Comparison of ENCODE assay signal across 25 mouse cellular contexts in genomic region chr4:122932239-122932978, GRCm38 (mm10). TPM values are rescaled to one million over a fixed set of nuclear protein-coding genes. Genes with fewer than 3 reads are reported as not detected.
DNase-seq lines count a peak whose midpoint lies in the region; ATAC-seq and TF ChIP-seq lines count a peak whose summit lies in the region.
"Had no signal": no experiment of that assay in that cellular context is flagged by ENCODE, and none has a peak within 500 bp of the region (broad histone marks: within the 10 kb centered on the region; RNA-seq: fewer than 3 reads in every experiment).

No protein-coding gene starts in this region.

- peak overlapping the region; percentile 99 for H3K27ac ChIP-seq in CH12.LX (ENCODE audit: insufficient read depth, low read depth)
- H3K27ac ChIP-seq: forebrain, embryonic 13.5 days; gastrocnemius, adult 2 months; hindbrain, postnatal 0 days; kidney, embryonic 15.5 days; limb, embryonic 13.5 days; liver, embryonic 12.5 days; midbrain, embryonic 10.5 days had no signal

- peaks cover 0 to 7% of the 10 kb centered on the region in 2 experiments for H3K36me3 ChIP-seq in CH12.LX (replicated peaks in 1 of 2; ENCODE audit: control insufficient read depth in 1 of 2, insufficient read depth in 1 of 2, low read length in 1 of 2)
- H3K36me3 ChIP-seq: kidney, embryonic 15.5 days; limb, embryonic 13.5 days; liver, embryonic 12.5 days; midbrain, embryonic 10.5 days had no signal

- H3K9ac ChIP-seq in CH12.LX (ENCODE audit: insufficient read depth, low read depth), result peak overlapping the region; percentile 92
- H3K9ac ChIP-seq: forebrain, embryonic 13.5 days; kidney, embryonic 15.5 days; limb, embryonic 13.5 days; liver, embryonic 12.5 days had no signal

- no peak for TF ChIP-seq RAD21 in CH12.LX (IDR thresholded peaks at IDR 0.05; ENCODE audit: low read depth, low read length)

- TF ChIP-seq CTCF in CH12.LX (conservative IDR thresholded peaks at IDR 0.05 in 1 of 2, IDR thresholded peaks at IDR 0.05 in 1 of 2; ENCODE audit: low read depth in 2 of 2, low read length in 2 of 2), result peak in 1 of 2 experiments; percentile 35; a peak in 1 of 4 replicates

- peaks cover 8 to 43% of the 10 kb centered on the region in 2 experiments for H3K4me1 ChIP-seq in CH12.LX (ENCODE audit: control insufficient read depth in 1 of 2, insufficient read depth in 2 of 2)
- H3K4me1 ChIP-seq: forebrain, embryonic 13.5 days; limb, embryonic 13.5 days; midbrain, embryonic 10.5 days had no signal

- peak; percentile 46 for ATAC-seq in inflammation-experienced regulatory T-cells, adult 6 months
- ATAC-seq: forebrain, embryonic 13.5 days; hindbrain, postnatal 0 days; liver, embryonic 12.5 days had no signal

- no peaks in the 10 kb centered on the region for H3K9me3 ChIP-seq in CH12.LX (replicated peaks; ENCODE audit: low read length)
- H3K9me3 ChIP-seq: forebrain, embryonic 13.5 days; kidney, embryonic 15.5 days; limb, embryonic 13.5 days; liver, embryonic 12.5 days; midbrain, embryonic 10.5 days had no signal

- in situ Hi-C loops in CH12.LX (cut with MboI; ENCODE audit: low pct_ligation_motif_present, low pct_unique_long_range_greater_than_20kb, low sequenced_read_pairs), result no loop called here

- peak; percentile 95 for TF ChIP-seq EP300 in CH12.LX (IDR thresholded peaks at IDR 0.05; ENCODE audit: low read length)

- DNase-seq in thymus, postnatal 0 days (ENCODE audit: low spot score), result peak; percentile 66
- no peak for DNase-seq in thymus, postnatal 36 days
- peak; percentile 87 for DNase-seq in CH12.LX (ENCODE audit: extremely low read depth)
- DNase-seq in thymus, postnatal 4 days, result peak; percentile 50
- no peak for DNase-seq in lung, postnatal 14 days
- DNase-seq in cerebellum, adult 18-20 months, result no peak
- DNase-seq: adrenal gland, postnatal 14 days; cerebellum, adult 8-10 months; cerebellum, postnatal 36 days; embryo, embryonic 11 days; gastrocnemius, adult 2 months; heart, postnatal 14 days; kidney, adult 11 months; kidney, postnatal 36 days; layer of hippocampus, postnatal 36 days; lung, adult 2 months; lung, postnatal 4 days had no signal

- peak overlapping the region; percentile 57 to 61 (median 58) for H3K4me3 ChIP-seq in CH12.LX (replicated peaks in 1 of 3; ENCODE audit: low read depth in 2 of 3, low read length in 2 of 3, poor library complexity in 1 of 3)
- H3K4me3 ChIP-seq: forebrain, embryonic 13.5 days; gastrocnemius, adult 2 months; kidney, embryonic 15.5 days; limb, embryonic 13.5 days; liver, embryonic 12.5 days; midbrain, embryonic 10.5 days had no signal

- H3K79me2 ChIP-seq in CH12.LX (replicated peaks; ENCODE audit: control insufficient read depth, extremely low read depth, insufficient read depth, poor library complexity, severe bottlenecking), result no peaks in the 10 kb centered on the region; the same call in 1 of the 2 replicates

- peak overlapping the region; percentile 95 for H3K4me2 ChIP-seq in CH12.LX (ENCODE audit: insufficient read depth, low read depth, poor library complexity, severe bottlenecking)
- H3K4me2 ChIP-seq: forebrain, embryonic 13.5 days; heart, embryonic 11.5 days; kidney, embryonic 15.5 days; limb, embryonic 13.5 days; liver, embryonic 12.5 days had no signal

- TF ChIP-seq POLR2A in CH12.LX (IDR thresholded peaks at IDR 0.05; ENCODE audit: low read depth, low read length), result peak; percentile 68

- dilution Hi-C loops in CH12.LX (cut with MboI; ENCODE audit: extremely low pct_ligation_motif_present, extremely low pct_unique_long_range_greater_than_20kb, low sequenced_read_pairs), result no loop called here

- no peaks in the 10 kb centered on the region for H3K27me3 ChIP-seq in CH12.LX (replicated peaks)
- H3K27me3 ChIP-seq: forebrain, embryonic 13.5 days; kidney, embryonic 15.5 days; limb, embryonic 13.5 days; liver, embryonic 12.5 days had no signal

TF ChIP-seq in CH12.LX, 34 proteins besides CTCF, POLR2A, EP300 and RAD21:
- TF ChIP-seq BHLHE40 (IDR thresholded peaks at IDR 0.05; ENCODE audit: low read depth, low read length) (no peak), TBP (conservative IDR thresholded peaks at IDR 0.05; ENCODE audit: low read depth, low read length) (peak; percentile 79), USF1 (IDR thresholded peaks at IDR 0.05; ENCODE audit: low read depth, low read length) (no peak), KAT2A (IDR thresholded peaks at IDR 0.05; ENCODE audit: insufficient replicate concordance, low read length) (no peak), NRF1 (IDR thresholded peaks at IDR 0.05; ENCODE audit: low read depth, low read length) (no peak), IRF4 (IDR thresholded peaks at IDR 0.05; ENCODE audit: low read depth, low read length) (peak; percentile 92), MYC (IDR thresholded peaks at IDR 0.05; ENCODE audit: low read depth, low read length) (0 out of 2 replicates have a peak, but pooled peaks have one; percentile 31), NELFE (IDR thresholded peaks at IDR 0.05; ENCODE audit: low read depth, low read length) (peak; percentile 75; the same call in 1 of the 2 replicates), MXI1 (IDR thresholded peaks at IDR 0.05; ENCODE audit: low read depth, low read length) (no peak), CHD1 (IDR thresholded peaks at IDR 0.05; ENCODE audit: low read depth, low read length) (peak; percentile 29), PAX5 (IDR thresholded peaks at IDR 0.05; ENCODE audit: low read length) (no peak), UBTF (IDR thresholded peaks at IDR 0.05; ENCODE audit: low read depth, low read length) (no peak), ZC3H11A (IDR thresholded peaks at IDR 0.05; ENCODE audit: low read depth, low read length) (no peak), HCFC1 (IDR thresholded peaks at IDR 0.05; ENCODE audit: low read depth, low read length) (peak; percentile 66), MAZ (IDR thresholded peaks at IDR 0.05; ENCODE audit: low read depth, low read length) (no peak), JUN (IDR thresholded peaks at IDR 0.05; ENCODE audit: insufficient read depth, low read depth, low read length) (peak; percentile 88), POLR2AphosphoS2 (IDR thresholded peaks at IDR 0.05; ENCODE audit: low read depth, low read length) (peak; percentile 67; the same call in 1 of the 2 replicates), RCOR1 (conservative IDR thresholded peaks at IDR 0.05; ENCODE audit: low read depth, low read length) (peak; percentile 76; the same call in 1 of the 2 replicates), ZKSCAN1 (IDR thresholded peaks at IDR 0.05; ENCODE audit: borderline replicate concordance, low read depth, low read length) (no peak), MAX (IDR thresholded peaks at IDR 0.05; ENCODE audit: low read length) (no peak; the same call in 1 of the 2 replicates), E2F4 (IDR thresholded peaks at IDR 0.05; ENCODE audit: insufficient replicate concordance, low read depth, low read length) (no peak), SMC3 (IDR thresholded peaks at IDR 0.05; ENCODE audit: low read depth, low read length) (no peak), TCF12 (IDR thresholded peaks at IDR 0.05; ENCODE audit: low read depth, low read length) (peak; percentile 97), MEF2A (IDR thresholded peaks at IDR 0.05; ENCODE audit: borderline replicate concordance, low read depth, low read length) (peak; percentile 65; the same call in 1 of the 2 replicates), JUND (conservative IDR thresholded peaks at IDR 0.05; ENCODE audit: low read depth, low read length) (peak; percentile 88), ZMIZ1 (IDR thresholded peaks at IDR 0.05; ENCODE audit: low read depth, low read length) (no peak), ZNF384 (IDR thresholded peaks at IDR 0.05; ENCODE audit: low read depth, low read length) (no peak), MAFK (IDR thresholded peaks at IDR 0.05; ENCODE audit: insufficient replicate concordance, low read length) (0 out of 2 replicates have a peak, but pooled peaks have one; percentile 18), ETS1 (conservative IDR thresholded peaks at IDR 0.05; ENCODE audit: low read depth, low read length) (peak; percentile 74), ELF1 (IDR thresholded peaks at IDR 0.05; ENCODE audit: low read depth, low read length) (peak; percentile 58; the same call in 1 of the 2 replicates), USF2 (conservative IDR thresholded peaks at IDR 0.05; ENCODE audit: low read depth, low read length) (no peak), CHD2 (IDR thresholded peaks at IDR 0.05; ENCODE audit: low read length) (peak; percentile 91), SIN3A (IDR thresholded peaks at IDR 0.05; ENCODE audit: low read length) (peak; percentile 67), GABPA (IDR thresholded peaks at IDR 0.05; ENCODE audit: insufficient replicate concordance, low read depth, low read length) (no peak)

RNA-seq across cellular contexts. Expression of gene Mfsd2a, which starts 28.6 kb away (rescaled TPM):
- polyA plus RNA-seq in thymus, postnatal 0 days (2015; fragmentation: Nextera tagmentation; extraction: Ambion mirVana), result 2.4 and 2.7 TPM in 2 replicates
- total RNA-seq in CH12.LX (2012; rRNA removed) (17.3 and 29.8 TPM in 2 replicates), CH12.LX (2014; rRNA removed) (15.2 and 18.3 TPM in 2 replicates)
- polyA plus RNA-seq in CH12.LX (2012; ENCODE audit: insufficient read length, low read depth), result 13.0 and 17.4 TPM in 2 replicates
- polyA plus RNA-seq in inflammation-experienced regulatory T-cells, adult 6 months (2017; shearing (Covaris generic)), result 1 to 10 TPM in 2 of 3 experiments, under 1 TPM in 1; 0.68 to 1.5 (median 1.3) TPM

RNA-seq across cellular contexts. Expression of gene Cap1, which starts 46.6 kb away (rescaled TPM):
- polyA plus RNA-seq in thymus, postnatal 0 days (2015; fragmentation: Nextera tagmentation; extraction: Ambion mirVana), result 91.9 and 106 TPM in 2 replicates
- total RNA-seq in CH12.LX (2012; rRNA removed) (118 and 128 TPM in 2 replicates), CH12.LX (2014; rRNA removed) (159 TPM in 2 replicates)
- polyA plus RNA-seq in CH12.LX (2012; ENCODE audit: insufficient read length, low read depth), result 163 and 195 TPM in 2 replicates
- polyA plus RNA-seq in inflammation-experienced regulatory T-cells, adult 6 months (2017; shearing (Covaris generic)), result 100 to 1,000 TPM; 303 to 446 (median 377) TPM

Comparison
In these comparisons a context has a peak if more than half of its experiments do, and no peak if none do; other contexts are left out.
1. DNase-seq: peak in thymus, postnatal 0 days (single experiment), CH12.LX (single experiment) and thymus, postnatal 4 days (single experiment); none in thymus, postnatal 36 days (0 of 2), lung, postnatal 14 days (single experiment) and cerebellum, adult 18-20 months (0 of 2).